Mouse (Mus musculus) NIH3T3 (cell line): ENCODE measurements around the gene Rmdn3.

Source experiments
- DNase-seq: peaks from one replicate; pipeline ENCODE4 v3.0.0-alpha.2; 2012; ENCODE audit warnings: low read depth

The Rmdn3 gene

DNA sequence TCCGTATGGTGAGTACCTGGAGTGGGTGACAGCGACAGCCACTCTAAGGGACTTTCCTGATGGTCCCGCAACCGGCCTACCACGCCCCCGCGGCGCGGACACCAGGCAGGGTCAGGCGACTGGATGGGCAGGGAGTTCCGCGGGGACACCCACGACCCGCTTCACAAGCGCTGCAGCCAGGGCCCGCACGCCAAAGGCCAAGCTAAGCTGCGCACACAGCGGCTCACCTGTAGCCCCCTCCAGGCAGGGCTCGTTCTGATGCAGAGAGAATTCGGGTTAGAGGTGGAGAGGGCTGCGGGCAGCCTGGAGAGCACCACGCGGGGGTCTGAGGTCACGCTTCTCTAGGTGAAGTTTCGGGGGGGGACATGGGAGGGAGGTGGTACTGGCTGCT, 11.0 kb upstream of the Rmdn3 start:
- DNase-seq, result peak; percentile 36

GRCm38 (mm10) chr2:119166901-119167865, 10.3 kb upstream of the Rmdn3 start, which contains the start of gene Gchfr:
TSS of gene Gchfr (plus strand) at chr2:119167773.
- peak; percentile 64 for DNase-seq

- DNase-seq, result no peak
These were observed 8.6 kb upstream of the Rmdn3 start for GRCm38 (mm10) chr2:119165401-119165800.

DNA sequence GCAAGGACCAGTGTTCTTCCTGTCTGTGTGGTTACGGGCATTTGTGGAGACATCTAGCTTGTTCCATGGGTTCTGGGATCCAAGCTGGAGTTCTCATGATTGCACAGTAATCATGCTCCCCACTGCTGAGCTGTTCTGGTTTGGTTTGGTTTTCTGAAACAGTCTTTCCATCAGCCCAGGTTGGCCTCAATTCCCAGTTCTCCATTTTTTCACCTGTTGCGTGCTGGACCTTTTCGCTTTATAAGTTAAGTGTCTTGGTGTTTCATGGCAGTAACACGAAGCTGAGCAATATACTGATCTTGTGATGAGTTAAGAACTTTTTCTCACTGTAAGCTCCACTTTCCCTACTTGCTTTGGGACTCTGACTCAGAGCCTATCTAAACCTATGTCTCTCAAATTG, 7.2 kb upstream of the Rmdn3 start:
- no peak for DNase-seq

GRCm38 (mm10) chr2:119163135-119163534, 6.3 kb upstream of the Rmdn3 start:
- DNase-seq, result no peak

DNA sequence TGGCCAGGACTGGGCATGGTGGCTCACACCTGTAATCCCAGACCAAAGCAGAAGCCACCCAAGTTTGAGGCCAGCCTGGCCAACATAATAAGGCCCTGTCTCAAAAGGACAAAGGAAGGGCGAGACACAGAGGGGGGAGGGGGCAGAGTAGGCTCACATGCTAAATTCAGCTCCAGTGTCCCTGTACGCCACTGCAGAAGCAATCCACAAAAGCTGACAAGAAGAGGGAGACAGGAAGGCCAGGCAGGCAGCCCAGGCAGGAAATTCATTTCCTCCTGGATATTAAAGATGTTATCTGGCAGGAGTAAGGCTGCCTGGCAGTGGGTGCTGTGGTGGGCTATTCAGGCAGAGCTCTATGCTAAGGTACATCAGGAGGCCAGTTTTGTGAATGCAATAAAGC, 4.4 kb upstream of the Rmdn3 start:
- no peak for DNase-seq

GRCm38 (mm10) chr2:119157836-119158235, 1.0 kb upstream of the Rmdn3 start:
- DNase-seq, result no peak

GRCm38 (mm10) chr2:119156081-119156680, 653 bp downstream of the Rmdn3 start:
- DNase-seq, result peak; percentile 17

DNA sequence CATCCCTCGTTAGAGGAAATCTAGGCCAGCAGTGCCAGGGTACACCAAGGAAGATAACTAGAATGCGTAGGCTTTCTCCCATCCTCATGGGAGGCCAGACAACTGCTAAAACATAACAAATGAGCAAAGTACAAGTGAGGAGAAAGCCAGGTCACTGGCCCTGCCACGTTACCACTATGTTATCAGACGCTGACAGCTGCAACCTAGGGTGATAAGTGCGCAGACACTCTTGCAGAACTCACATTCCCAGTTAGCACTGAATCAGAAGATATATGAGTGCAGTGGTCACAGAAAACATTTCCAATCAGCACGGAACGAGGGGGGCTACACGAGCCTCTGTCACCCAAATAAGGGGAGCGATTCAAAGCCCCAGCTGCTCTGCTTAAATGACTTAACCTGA, 1.4 kb downstream of the Rmdn3 start:
- no peak for DNase-seq

DNA sequence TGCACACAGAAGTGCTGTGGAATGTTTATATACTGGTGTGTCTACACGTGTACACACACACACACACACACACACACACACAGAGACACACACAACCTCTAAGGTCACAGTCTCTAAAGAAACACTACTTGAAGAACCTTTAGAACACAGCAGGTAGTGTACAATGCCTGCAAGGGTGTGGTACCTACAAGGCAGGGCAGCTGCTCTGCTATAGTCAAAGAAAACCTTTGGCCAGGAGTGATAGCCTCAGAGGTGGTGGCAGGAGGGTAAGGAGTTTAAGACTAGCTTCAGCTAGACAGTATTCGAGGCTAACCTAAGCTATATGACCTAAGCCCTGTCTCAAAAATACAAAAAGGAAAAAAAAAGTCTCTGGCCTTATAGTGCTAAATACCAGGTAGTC, 2.2 kb downstream of the Rmdn3 start:
- DNase-seq, result no peak

DNA sequence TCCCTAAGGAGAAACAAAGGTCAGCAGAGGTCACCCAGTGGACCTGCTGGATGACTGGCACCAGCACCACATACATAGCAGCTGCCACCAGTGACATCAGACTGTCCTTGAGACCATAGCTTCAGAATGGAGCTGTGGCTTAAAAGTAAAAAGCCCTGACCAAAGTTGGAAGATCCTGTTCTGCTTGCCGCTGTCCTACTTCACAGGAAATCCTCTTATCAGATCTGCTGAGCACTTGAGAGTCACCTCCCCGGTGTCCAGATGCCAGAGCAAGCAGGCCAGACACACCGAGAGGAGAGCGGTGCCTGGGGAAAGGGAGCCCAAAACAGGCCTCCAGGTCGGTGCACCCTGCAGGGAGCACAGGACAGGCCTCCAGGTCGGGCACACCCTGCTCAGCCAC, 4.6 kb downstream of the Rmdn3 start:
- DNase-seq, result no peak

GRCm38 (mm10) chr2:119147775-119148174, 9.1 kb downstream of the Rmdn3 start:
- no peak for DNase-seq

GRCm38 (mm10) chr2:119147160-119147678, 9.6 kb downstream of the Rmdn3 start:
- DNase-seq, result no peak

GRCm38 (mm10) chr2:119146435-119146834, 10.4 kb downstream of the Rmdn3 start:
- DNase-seq, result no peak

- peak; percentile 52 for DNase-seq
These were observed 11.6 kb downstream of the Rmdn3 start for GRCm38 (mm10) chr2:119145199-119145598.

DNA sequence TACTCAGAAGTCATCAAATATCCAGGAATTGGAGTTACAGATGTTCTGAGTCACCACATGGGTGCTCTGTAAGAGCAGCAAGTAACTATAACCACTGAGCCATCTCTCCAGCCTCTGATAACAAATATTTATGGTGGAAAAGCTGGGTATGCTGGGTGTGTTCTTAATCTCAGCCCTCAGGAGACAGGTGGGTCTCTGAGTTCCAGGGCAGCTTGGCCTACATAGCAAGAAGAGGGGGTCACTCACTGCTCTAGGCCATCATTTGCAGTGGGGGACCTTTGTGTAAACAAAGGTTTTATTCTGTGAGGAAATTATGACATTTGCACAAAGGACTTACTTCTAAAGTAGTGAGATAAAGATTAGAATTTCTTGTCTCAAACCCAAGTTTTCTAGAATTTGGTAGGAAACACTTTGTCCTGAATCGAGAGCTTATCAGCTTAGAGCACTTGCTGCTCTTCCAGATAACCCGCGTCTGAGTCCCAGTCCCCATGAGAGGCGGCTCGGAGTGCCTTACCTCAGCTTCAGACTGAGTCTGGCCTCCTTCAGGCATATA, 20.4 kb downstream of the Rmdn3 start:
- no peak for DNase-seq

GRCm38 (mm10) chr2:119113121-119113925, 43.5 kb downstream of the Rmdn3 start:
- DNase-seq, result peak; percentile 16

DNA sequence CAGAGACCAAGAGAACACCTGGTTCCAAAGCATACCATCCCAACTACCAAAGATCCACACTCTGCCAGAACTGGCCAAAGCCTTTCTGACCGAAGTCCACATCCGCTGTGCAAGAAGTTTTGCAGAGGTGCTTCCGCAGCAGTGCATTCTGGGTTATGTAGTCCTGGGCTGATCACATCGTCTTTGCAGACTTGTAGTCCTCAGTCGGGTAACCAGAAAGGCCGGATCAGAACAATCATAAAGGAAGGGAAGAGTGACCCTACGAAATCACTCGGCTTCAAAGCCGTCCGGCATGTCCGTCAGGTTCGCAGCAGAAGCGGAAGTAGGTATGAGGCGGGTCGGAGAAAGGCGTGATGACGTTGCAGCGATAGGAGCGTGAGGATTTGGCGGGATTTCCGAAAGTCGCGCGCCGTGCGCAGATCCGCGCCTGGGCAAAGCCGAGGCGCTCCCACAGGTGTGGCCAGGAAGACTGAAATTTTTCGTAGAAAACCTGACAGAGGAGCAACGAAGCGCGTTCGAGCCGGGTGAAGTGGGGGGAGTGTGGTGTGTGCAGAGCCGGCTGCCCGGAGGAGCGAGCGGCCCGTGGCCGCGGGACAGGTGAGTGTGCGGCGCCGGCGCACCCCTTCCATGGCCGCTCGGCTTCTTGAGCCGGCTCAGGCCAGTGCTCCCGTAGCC, 44.3 kb downstream of the Rmdn3 start, which contains the start of gene Rad51:
Gene Rad51, plus strand, starts transcription at position 356 of the 675 bp plus-strand sequence.
- peak; percentile 90 for DNase-seq

- DNase-seq, result no peak
These were observed 45.8 kb downstream of the Rmdn3 start for GRCm38 (mm10) chr2:119111060-119111459.

DNA sequence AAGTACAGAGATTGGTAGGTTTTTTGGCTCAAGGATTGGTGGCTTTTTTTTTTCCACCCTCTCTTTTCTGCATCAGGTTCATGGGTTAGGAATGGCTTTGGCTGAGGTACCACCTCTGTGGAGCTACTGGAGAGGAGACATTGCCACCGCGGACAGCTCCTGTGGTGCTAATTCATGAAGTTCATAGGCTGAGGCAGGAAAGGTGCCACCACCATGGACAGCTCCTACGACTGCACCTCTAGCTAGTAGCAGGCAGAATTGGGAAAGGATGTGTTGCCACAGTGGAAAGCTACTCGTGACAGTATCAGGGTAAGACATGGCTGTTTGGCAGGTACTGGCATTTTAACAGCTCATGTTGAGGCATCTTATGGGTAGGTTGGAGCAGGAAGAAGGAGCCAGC, 48.3 kb downstream of the Rmdn3 start:
- peak; percentile 41 for DNase-seq

GRCm38 (mm10) chr2:119106583-119106982, 50.3 kb downstream of the Rmdn3 start:
- DNase-seq, result no peak
